Mouse (Mus musculus) limb, embryonic 15.5 days (tissue): ENCODE data around the gene Gm6614. TPM values are rescaled to one million over a fixed set of nuclear protein-coding genes. Genes with fewer than 3 reads are reported as not detected.
"Not testable (repeated sequence)": the region's sequence is repeated elsewhere in the genome, so short reads cannot be mapped to it uniquely, and the experiment has no call there.

Source experiments
- ATAC-seq: fragments of 200-750 bp; cut with Nextera tagmentation; 2 replicates; pipeline ENCODE4 v1.8.0; 2017; ENCODE audit warnings: low read depth, moderate TSS enrichment; ENCODE audit not compliant: insufficient number of reproducible peaks, low FRiP score, low TSS enrichment
- H3K27ac ChIP-seq: fragments of 300-500 bp; sonication (generic); 2 replicates; pipeline ENCODE4 v1.5.1; 2015; ENCODE audit warnings: moderate library complexity, mild to moderate bottlenecking, inconsistent platforms
- H3K27me3 ChIP-seq: fragments of 300-500 bp; sonication (generic); 2 replicates; pipeline ENCODE4 v1.6.1; 2015; ENCODE audit warnings: inconsistent platforms
- H3K36me3 ChIP-seq: fragments of 300-500 bp; sonication (generic); 2 replicates; pipeline ENCODE4 v1.6.1; 2015; ENCODE audit warnings: inconsistent platforms
- H3K4me1 ChIP-seq: fragments of 300-500 bp; sonication (generic); 2 replicates; pipeline ENCODE4 v1.6.1; 2015; ENCODE audit warnings: inconsistent platforms
- H3K4me2 ChIP-seq: fragments of 300-500 bp; sonication (generic); 2 replicates; pipeline ENCODE4 v1.6.1; 2015; ENCODE audit warnings: mild to moderate bottlenecking, inconsistent platforms
- H3K4me3 ChIP-seq: fragments of 300-500 bp; sonication (generic); 2 replicates; pipeline ENCODE4 v1.5.1; 2015; ENCODE audit warnings: mild to moderate bottlenecking, inconsistent platforms
- H3K9ac ChIP-seq: fragments of 300-500 bp; sonication (generic); 2 replicates; pipeline ENCODE4 v1.6.1; 2015; ENCODE audit warnings: inconsistent platforms
- H3K9me3 ChIP-seq: fragments of 300-500 bp; sonication (generic); 2 replicates; pipeline ENCODE4 v1.6.1; 2016; ENCODE audit warnings: inconsistent platforms
- WGBS: fragments of 180-500 bp; shearing (Covaris S2); methylation state at CpG from one replicate; pipeline ENCODE4 v1.1.7; 2015; 5-methylcytosine and 5-hydroxymethylcytosine counted together
- polyA plus RNA-seq: library from polyadenylated mRNA; unstranded; fragments of >200 nt; fragmentation: Nextera tagmentation; extraction: Ambion mirVana; gene quantifications from 2 replicates; pipeline ENCODE4 v1.2.1, GENCODE M21; 2015

Gene Gm6614
- polyA plus RNA-seq = not detected in 2 replicates

- Histone ChIP-seq H3K9ac (no peak within 1 kb of the TSS), H3K4me2 (no peak within 1 kb of the TSS), H3K27me3 (no peaks in the 10 kb centered on the region), H3K9me3 (no peaks in the 10 kb centered on the region), H3K4me1 (no peaks in the 10 kb centered on the region), H3K36me3 (no peaks in the 10 kb centered on the region), H3K27ac (no peak within 1 kb of the TSS), H3K4me3 (no peak within 1 kb of the TSS)
- ATAC-seq = no peak
- 80% methylated on average over 4 of the region's 4 CpGs for WGBS
Measured at GRCm38 (mm10) chr6:142011364-142011955, at the start of gene Gm6614. TSS of gene Gm6614 (minus strand) at chr6:142011414.

GRCm38 (mm10) chr6:142058281-142058680 lies 47.1 kb upstream of the Gm6614 start:
- H3K27ac ChIP-seq, H3K27me3 ChIP-seq, H3K9ac ChIP-seq, H3K9me3 ChIP-seq, H3K36me3 ChIP-seq, ATAC-seq, H3K4me3 ChIP-seq, H3K4me2 ChIP-seq, H3K4me1 ChIP-seq: not testable (repeated sequence)
- WGBS = 88% methylated on average over 3 of the region's 3 CpGs

- ATAC-seq = no peak
- no peak overlapping the region for H3K27ac ChIP-seq
- H3K27me3 ChIP-seq = no peaks in the 10 kb centered on the region
- H3K4me1 ChIP-seq = no peaks in the 10 kb centered on the region
- no peaks in the 10 kb centered on the region for H3K36me3 ChIP-seq
- H3K9me3 ChIP-seq = no peaks in the 10 kb centered on the region
- H3K4me2 ChIP-seq = no peak overlapping the region
- H3K9ac ChIP-seq = no peak overlapping the region
- 86% methylated on average over 1 of the region's 1 CpGs for WGBS
- no peak overlapping the region for H3K4me3 ChIP-seq
Measured at GRCm38 (mm10) chr6:142047689-142048088, 36.5 kb upstream of the Gm6614 start.

GRCm38 (mm10) chr6:142045746-142046145 lies 34.5 kb upstream of the Gm6614 start:
- Histone ChIP-seq H3K4me3 (no peak overlapping the region), H3K4me2 (no peak overlapping the region), H3K27me3 (no peaks in the 10 kb centered on the region), H3K36me3 (no peaks in the 10 kb centered on the region), H3K4me1 (no peaks in the 10 kb centered on the region), H3K27ac (no peak overlapping the region), H3K9ac (no peak overlapping the region), H3K9me3 (no peaks in the 10 kb centered on the region)
- no peak for ATAC-seq
- WGBS = 82% methylated on average over 2 of the region's 2 CpGs

- H3K27me3 ChIP-seq = no peaks in the 10 kb centered on the region
- H3K27ac ChIP-seq = no peak overlapping the region
- no peaks in the 10 kb centered on the region for H3K4me1 ChIP-seq
- 87% methylated on average over 3 of the region's 3 CpGs for WGBS
- H3K9ac ChIP-seq = no peak overlapping the region
- no peaks in the 10 kb centered on the region for H3K36me3 ChIP-seq
- ATAC-seq = no peak
- no peak overlapping the region for H3K4me3 ChIP-seq
- no peaks in the 10 kb centered on the region for H3K9me3 ChIP-seq
- H3K4me2 ChIP-seq = no peak overlapping the region
Measured at GRCm38 (mm10) chr6:142041896-142042295, 30.7 kb upstream of the Gm6614 start.

DNA sequence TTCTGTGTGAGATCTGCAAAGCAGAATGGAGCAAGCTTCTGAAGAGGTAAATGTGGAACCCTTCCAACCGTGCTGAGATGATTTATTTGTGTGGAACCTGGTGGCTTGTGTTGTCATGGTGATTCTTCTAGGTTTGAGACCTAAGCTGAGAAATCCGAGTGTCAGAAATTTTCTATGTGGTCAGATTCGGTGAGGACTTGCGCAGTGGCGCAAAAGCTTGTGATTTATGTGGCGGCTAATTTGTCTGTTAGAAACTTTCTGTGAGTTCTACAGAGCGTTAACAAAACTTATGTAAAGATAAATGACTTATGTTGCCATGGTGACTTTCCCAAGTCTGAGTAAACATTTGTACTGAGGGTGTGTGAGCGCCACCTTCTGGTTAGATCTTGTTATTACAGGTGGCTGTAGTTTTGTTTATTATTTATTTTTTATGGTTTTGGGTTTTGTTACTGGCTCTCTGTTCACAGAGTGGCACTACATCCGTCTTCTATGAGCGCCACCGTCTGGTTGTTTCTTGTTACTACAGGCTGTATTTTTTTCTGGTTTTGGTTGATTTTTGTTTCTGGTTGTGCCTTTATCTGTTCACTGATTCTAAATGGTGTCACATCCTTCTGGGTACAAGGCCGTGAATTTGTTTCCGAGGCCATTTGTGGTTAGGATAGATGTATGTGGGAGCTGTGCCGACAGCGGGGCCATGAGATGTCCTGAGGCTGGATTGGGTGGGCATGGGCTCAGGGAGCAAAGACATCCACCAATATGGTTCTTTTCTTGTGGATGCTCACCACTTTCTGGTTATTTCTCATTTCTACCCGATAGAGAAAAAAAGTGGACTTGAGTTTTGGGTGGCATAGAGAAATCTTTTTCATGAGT lies 29.3 kb upstream of the Gm6614 start:
- ATAC-seq = no peak
- no peak overlapping the region for H3K4me3 ChIP-seq
- H3K9ac ChIP-seq = no peak overlapping the region
- WGBS = 49% methylated on average over 16 of the region's 16 CpGs
- no peaks in the 10 kb centered on the region for H3K9me3 ChIP-seq
- H3K27me3 ChIP-seq = no peaks in the 10 kb centered on the region
- no peaks in the 10 kb centered on the region for H3K4me1 ChIP-seq
- no peak overlapping the region for H3K27ac ChIP-seq
- no peaks in the 10 kb centered on the region for H3K36me3 ChIP-seq
- H3K4me2 ChIP-seq = no peak overlapping the region

DNA sequence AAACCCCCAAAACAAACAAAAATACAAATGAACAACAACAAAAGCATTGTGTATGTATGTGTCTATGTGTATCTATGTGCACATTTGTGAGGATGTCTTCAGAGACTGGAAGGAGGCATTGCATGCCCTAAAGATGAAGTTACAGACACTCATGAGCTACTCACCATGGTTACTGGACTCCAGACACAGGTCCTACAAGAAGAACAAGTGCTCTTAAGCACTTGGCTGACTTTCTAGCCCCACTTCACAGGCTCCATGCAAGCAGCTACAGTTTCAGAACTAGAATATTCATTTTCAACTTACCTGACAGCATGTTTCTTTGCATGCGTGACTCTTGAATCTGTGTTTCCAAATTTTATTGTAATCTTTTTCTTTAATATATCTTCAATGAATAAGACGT lies 24.6 kb upstream of the Gm6614 start:
- H3K36me3 ChIP-seq = no peaks in the 10 kb centered on the region
- ATAC-seq = no peak
- H3K4me3 ChIP-seq = no peak overlapping the region
- H3K27ac ChIP-seq = no peak overlapping the region
- H3K4me2 ChIP-seq = no peak overlapping the region
- no peaks in the 10 kb centered on the region for H3K4me1 ChIP-seq
- WGBS = 80% methylated on average over 2 of the region's 2 CpGs
- H3K9ac ChIP-seq = no peak overlapping the region
- H3K27me3 ChIP-seq = no peaks in the 10 kb centered on the region
- no peaks in the 10 kb centered on the region for H3K9me3 ChIP-seq

DNA sequence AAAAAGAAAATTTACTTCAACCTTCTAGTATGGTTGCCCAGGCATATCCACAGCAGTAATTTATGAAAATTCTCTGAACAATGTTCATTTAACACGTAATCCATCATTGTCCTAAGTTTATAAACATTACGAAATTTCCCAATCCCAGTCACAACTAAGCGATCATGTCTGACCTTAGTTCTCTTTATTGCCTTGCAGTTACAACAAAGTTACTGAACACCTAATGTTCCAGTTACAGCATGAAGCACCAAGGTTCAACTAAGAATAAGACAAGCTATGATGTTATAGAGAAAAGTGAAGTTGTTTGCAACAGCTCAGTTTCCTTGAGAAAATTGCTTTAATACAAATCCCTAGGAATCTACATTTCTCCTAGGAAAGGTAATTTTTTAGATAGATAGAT lies 10.5 kb upstream of the Gm6614 start:
- 80% methylated on average over 3 of the region's 3 CpGs for WGBS
- Histone ChIP-seq H3K27me3 (no peaks in the 10 kb centered on the region), H3K9me3 (no peaks in the 10 kb centered on the region), H3K36me3 (no peaks in the 10 kb centered on the region), H3K27ac (no peak overlapping the region), H3K4me2 (no peak overlapping the region), H3K4me1 (no peaks in the 10 kb centered on the region), H3K9ac (no peak overlapping the region), H3K4me3 (no peak overlapping the region)
- no peak for ATAC-seq

- Histone ChIP-seq H3K9me3 (no peaks in the 10 kb centered on the region), H3K4me1 (no peaks in the 10 kb centered on the region), H3K36me3 (no peaks in the 10 kb centered on the region), H3K9ac (no peak overlapping the region), H3K4me2 (no peak overlapping the region), H3K4me3 (no peak overlapping the region), H3K27me3 (no peaks in the 10 kb centered on the region), H3K27ac (no peak overlapping the region)
- ATAC-seq = no peak
- 98% methylated on average over 6 of the region's 6 CpGs for WGBS
Measured at GRCm38 (mm10) chr6:141986772-141987171, 24.4 kb downstream of the Gm6614 start.

- Histone ChIP-seq H3K9me3 (no peaks in the 10 kb centered on the region), H3K27ac (no peak overlapping the region), H3K4me2 (no peak overlapping the region), H3K36me3 (no peaks in the 10 kb centered on the region), H3K4me3 (no peak overlapping the region), H3K4me1 (no peaks in the 10 kb centered on the region), H3K9ac (no peak overlapping the region), H3K27me3 (no peaks in the 10 kb centered on the region)
- WGBS = 78% methylated on average over 3 of the region's 3 CpGs
- ATAC-seq = no peak
Measured at GRCm38 (mm10) chr6:141984644-141985043, 26.6 kb downstream of the Gm6614 start.

DNA sequence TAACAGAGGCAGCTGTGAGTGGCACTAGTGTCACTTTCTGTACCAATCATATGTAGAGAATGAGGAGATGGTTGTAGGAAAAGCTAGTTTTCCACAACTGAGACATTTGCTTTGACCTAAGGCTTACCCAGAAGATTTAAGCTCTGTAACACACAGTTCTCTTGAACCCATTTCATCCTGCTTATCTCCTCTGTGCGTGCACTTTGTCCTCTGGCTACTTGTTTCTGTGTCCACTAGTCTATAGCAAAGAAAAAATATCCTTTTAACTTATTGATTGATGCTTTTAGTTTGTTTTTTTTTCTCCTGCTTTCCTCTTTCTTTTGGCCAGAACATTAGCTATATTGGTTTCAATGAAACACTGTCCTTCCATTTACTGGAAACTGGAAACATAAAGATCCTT lies 48.8 kb downstream of the Gm6614 start:
- H3K9me3 ChIP-seq = no peaks in the 10 kb centered on the region
- no peaks in the 10 kb centered on the region for H3K4me1 ChIP-seq
- H3K27me3 ChIP-seq = no peaks in the 10 kb centered on the region
- ATAC-seq = no peak
- no peak overlapping the region for H3K9ac ChIP-seq
- H3K4me3 ChIP-seq = no peak overlapping the region
- H3K36me3 ChIP-seq = no peaks in the 10 kb centered on the region
- H3K27ac ChIP-seq = no peak overlapping the region
- 72% methylated on average over 1 of the region's 1 CpGs for WGBS
- H3K4me2 ChIP-seq = no peak overlapping the region

DNA sequence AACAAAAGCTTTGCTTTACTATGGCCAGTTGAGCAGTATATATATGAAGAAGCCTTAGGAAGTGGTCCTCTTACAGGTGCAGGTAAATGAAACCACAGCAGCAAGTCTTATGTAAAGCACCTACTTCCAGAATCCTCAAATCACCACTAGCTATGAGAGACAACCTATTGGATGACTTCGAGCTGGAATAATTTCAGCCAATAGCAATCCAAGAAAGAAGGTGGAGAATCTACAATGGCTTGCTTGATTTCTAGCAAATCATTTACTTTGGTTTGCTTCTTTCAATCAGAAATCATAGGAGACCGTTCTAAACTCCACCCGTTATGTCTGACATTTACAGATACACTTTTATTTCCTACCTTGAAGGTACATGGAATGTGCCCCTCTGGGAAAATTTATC lies 49.4 kb downstream of the Gm6614 start:
- Histone ChIP-seq H3K9me3 (no peaks in the 10 kb centered on the region), H3K9ac (no peak overlapping the region), H3K4me1 (no peaks in the 10 kb centered on the region), H3K4me2 (no peak overlapping the region), H3K4me3 (no peak overlapping the region), H3K27me3 (no peaks in the 10 kb centered on the region), H3K27ac (no peak overlapping the region), H3K36me3 (no peaks in the 10 kb centered on the region)
- WGBS = 95% methylated on average over 3 of the region's 3 CpGs
- no peak for ATAC-seq
